11 mouse cellular contexts compared by ENCODE assay signal in genomic region chr19:57099094-57099357, GRCm38 (mm10).
DNase-seq lines count a peak whose midpoint lies in the region; ATAC-seq and TF ChIP-seq lines count a peak whose summit lies in the region.
"Had no signal": no experiment of that assay in that cellular context is flagged by ENCODE, and none has a peak within 500 bp of the region (broad histone marks: within the 10 kb centered on the region; RNA-seq: fewer than 3 reads in every experiment).

No protein-coding gene starts in this region.

- peak overlapping the region; percentile 90 for H3K27ac ChIP-seq in gastrocnemius, adult 2 months
- peak overlapping the region; percentile 78 for H3K27ac ChIP-seq in left cerebral cortex, adult 2 months
- H3K27ac ChIP-seq in cortical plate, adult 2 months (ENCODE audit: insufficient read depth, low read length), result peak overlapping the region; percentile 89
- H3K27ac ChIP-seq in intestine, embryonic 14.5 days (ENCODE audit: low read depth), result peak overlapping the region; percentile 18; the same call in 1 of the 2 replicates

- intact Hi-C loops in gastrocnemius, adult 2 months (cut with DNase I), result loop anchor here (5.0 kb wide), 1 partner anchor 33 kb away; no protein-coding TSS in a partner anchor
- intact Hi-C loops in left cerebral cortex, adult 2 months (cut with DNase I), result no loop called here

- no peaks in the 10 kb centered on the region for H3K27me3 ChIP-seq in intestine, embryonic 14.5 days (replicated peaks; ENCODE audit: control insufficient read depth, insufficient read depth, low read length)

- no peaks in the 10 kb centered on the region for H3K9me3 ChIP-seq in intestine, embryonic 14.5 days (ENCODE audit: control insufficient read depth, low read length)

- H3K9ac ChIP-seq in intestine, embryonic 14.5 days (ENCODE audit: low read length), result no peak overlapping the region

- DNase-seq in gastrocnemius, adult 2 months, result no peak
- no peak for DNase-seq in gastrocnemius, postnatal 10 days
- no peak for DNase-seq in left cerebral cortex, adult 2 months (ENCODE audit: extremely low spot score in 1 of 2, low spot score in 2 of 2)
- no peak for DNase-seq in left cerebral cortex, adult 18-20 months (ENCODE audit: low spot score in 2 of 2)
- DNase-seq in intestine, embryonic 14.5 days (ENCODE audit: low spot score), result no peak
- DNase-seq in left cerebral cortex, adult 8-10 months (ENCODE audit: low spot score in 2 of 2), result no peak
- no peak for DNase-seq in urinary bladder, postnatal 14 days (ENCODE audit: low spot score)
- DNase-seq: adrenal gland, postnatal 36 days; thymus, postnatal 36 days had no signal

- H3K4me3 ChIP-seq in gastrocnemius, adult 2 months, result no peak overlapping the region
- H3K4me3 ChIP-seq in left cerebral cortex, adult 2 months, result no peak overlapping the region
- H3K4me3 ChIP-seq in cortical plate, adult 2 months (ENCODE audit: insufficient read depth, low read length), result no peak overlapping the region
- no peak overlapping the region for H3K4me3 ChIP-seq in intestine, embryonic 14.5 days (ENCODE audit: low read depth, low read length)
- H3K4me3 ChIP-seq: erythroblast, embryonic 14.5 days had no signal

- WGBS in intestine, embryonic 14.5 days, result 85% methylated on average over 4 of the region's 4 CpGs

- no peak for TF ChIP-seq POLR2A in cortical plate, adult 2 months (IDR thresholded peaks at IDR 0.05; ENCODE audit: extremely low read depth, insufficient read depth, low read length)

- peaks cover 6% of the 10 kb centered on the region for H3K4me1 ChIP-seq in cortical plate, adult 2 months (ENCODE audit: control insufficient read depth, insufficient read depth, low read length)
- H3K4me1 ChIP-seq in intestine, embryonic 14.5 days (replicated peaks; ENCODE audit: control insufficient read depth, insufficient read depth, low read length), result peaks cover 30% of the 10 kb centered on the region

- H3K36me3 ChIP-seq in intestine, embryonic 14.5 days (ENCODE audit: control insufficient read depth, insufficient read depth, low read length), result no peaks in the 10 kb centered on the region

- no peak for TF ChIP-seq CTCF in gastrocnemius, adult 2 months (IDR thresholded peaks at IDR 0.05)
- TF ChIP-seq CTCF in left cerebral cortex, adult 2 months (IDR thresholded peaks at IDR 0.05), result no peak
- no peak for TF ChIP-seq CTCF in cortical plate, adult 2 months (IDR thresholded peaks at IDR 0.05; ENCODE audit: extremely low read depth, insufficient read depth, low read length)

- ATAC-seq in intestine, embryonic 14.5 days (replicated peaks; ENCODE audit: low FRiP score, low TSS enrichment, low read depth), result no peak

- no peak overlapping the region for H3K4me2 ChIP-seq in intestine, embryonic 14.5 days (ENCODE audit: low read length)

Comparison
In these comparisons a context has a peak if more than half of its experiments do, and no peak if none do; other contexts are left out.
1. H3K27ac ChIP-seq: peak in every context shown above with its lines; median percentile 90 in gastrocnemius, adult 2 months; 89 in cortical plate, adult 2 months; 78 in left cerebral cortex, adult 2 months; 18 in intestine, embryonic 14.5 days.